ENCODE assay signal across 19 mouse cellular contexts in the genomic region with DNA sequence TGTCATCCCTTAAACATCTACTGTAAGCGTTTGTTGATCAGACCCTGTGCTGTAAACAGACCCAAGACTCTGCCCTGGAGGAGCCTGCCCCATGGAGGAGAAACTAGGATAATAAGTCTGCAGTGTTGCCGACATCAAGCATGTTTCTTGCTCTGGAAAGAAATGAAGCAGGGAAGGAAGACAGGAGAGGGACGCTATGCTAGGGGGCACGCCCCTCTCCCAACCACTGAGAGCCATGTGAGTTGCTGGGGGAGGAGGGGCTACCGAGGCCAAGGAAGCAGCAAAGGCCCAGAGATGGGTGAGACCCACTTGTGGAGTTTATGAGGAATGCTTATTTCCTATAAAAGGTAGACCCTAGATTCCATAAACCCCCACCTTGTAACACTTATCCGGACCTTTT. TPM values are rescaled to one million over a fixed set of nuclear protein-coding genes. Genes with fewer than 3 reads are reported as not detected.
DNase-seq lines count a peak whose midpoint lies in the region; ATAC-seq and TF ChIP-seq lines count a peak whose summit lies in the region.
"Had no signal": no experiment of that assay in that cellular context is flagged by ENCODE, and none has a peak within 500 bp of the region (broad histone marks: within the 10 kb centered on the region; RNA-seq: fewer than 3 reads in every experiment).

No protein-coding gene starts in this region.

- no peaks in the 10 kb centered on the region for H3K9me3 ChIP-seq in limb, embryonic 12.5 days
- no peaks in the 10 kb centered on the region for H3K9me3 ChIP-seq in limb, embryonic 10.5 days (replicated peaks)
- no peaks in the 10 kb centered on the region for H3K9me3 ChIP-seq in forebrain, embryonic 14.5 days (replicated peaks; ENCODE audit: control insufficient read depth, low read length)
- no peaks in the 10 kb centered on the region for H3K9me3 ChIP-seq in midbrain, embryonic 16.5 days (replicated peaks; ENCODE audit: control insufficient read depth, low read length, poor library complexity, severe bottlenecking)
- H3K9me3 ChIP-seq: embryonic facial prominence, embryonic 13.5 days; G1E had no signal

- no peak overlapping the region for H3K4me2 ChIP-seq in limb, embryonic 12.5 days
- H3K4me2 ChIP-seq in forebrain, embryonic 14.5 days (ENCODE audit: low read length), result no peak overlapping the region
- H3K4me2 ChIP-seq in midbrain, embryonic 16.5 days (ENCODE audit: low read length), result no peak overlapping the region
- H3K4me2 ChIP-seq: embryonic facial prominence, embryonic 13.5 days; heart, embryonic 11.5 days had no signal

- WGBS in limb, embryonic 12.5 days, result 33% methylated on average over 6 of the region's 6 CpGs
- 52% methylated on average over 6 of the region's 6 CpGs for WGBS in limb, embryonic 10.5 days
- WGBS in forebrain, embryonic 14.5 days, result 24% methylated on average over 6 of the region's 6 CpGs
- WGBS in midbrain, embryonic 16.5 days, result 30% methylated on average over 6 of the region's 6 CpGs

- ATAC-seq in limb, embryonic 12.5 days (ENCODE audit: insufficient number of reproducible peaks, insufficient read depth, low FRiP score, low TSS enrichment, low read depth), result no peak
- 0 out of 2 replicates have a peak, but pooled peaks have one; percentile 42 for ATAC-seq in forebrain, embryonic 14.5 days
- no peak for ATAC-seq in midbrain, embryonic 16.5 days
- ATAC-seq: intestine, postnatal 0 days had no signal

- no peak for DNase-seq in limb, embryonic 10.5 days (ENCODE audit: low spot score)
- no peak for DNase-seq in forebrain, embryonic 14.5 days (ENCODE audit: low spot score)
- no peak for DNase-seq in cerebellum, postnatal 14 days
- no peak for DNase-seq in left cerebral cortex, adult 11 months (ENCODE audit: low spot score)
- no peak for DNase-seq in T-cell, adult 2 months (ENCODE audit: low spot score)
- DNase-seq: adrenal gland, adult 2 months; cerebellum, adult 11-12 months; gastrocnemius, postnatal 14 days; heart, postnatal 36 days had no signal

- H3K36me3 ChIP-seq in limb, embryonic 12.5 days, result peaks cover 14% of the 10 kb centered on the region; the same call in 1 of the 2 replicates
- H3K36me3 ChIP-seq in limb, embryonic 10.5 days, result peaks cover 4% of the 10 kb centered on the region; the same call in 1 of the 2 replicates
- peaks cover 18% of the 10 kb centered on the region for H3K36me3 ChIP-seq in forebrain, embryonic 14.5 days (ENCODE audit: control insufficient read depth, insufficient read depth, low read length)
- peaks cover 13% of the 10 kb centered on the region for H3K36me3 ChIP-seq in midbrain, embryonic 16.5 days (ENCODE audit: control insufficient read depth, insufficient read depth, low read length)

- H3K27me3 ChIP-seq in limb, embryonic 12.5 days, result no peaks in the 10 kb centered on the region
- no peaks in the 10 kb centered on the region for H3K27me3 ChIP-seq in limb, embryonic 10.5 days (ENCODE audit: low read depth, poor library complexity, severe bottlenecking)
- no peaks in the 10 kb centered on the region for H3K27me3 ChIP-seq in forebrain, embryonic 14.5 days (replicated peaks; ENCODE audit: control insufficient read depth, insufficient read depth, low read length)
- no peaks in the 10 kb centered on the region for H3K27me3 ChIP-seq in midbrain, embryonic 16.5 days (ENCODE audit: control insufficient read depth, insufficient read depth, low read depth, low read length)
- H3K27me3 ChIP-seq: embryonic facial prominence, embryonic 13.5 days had no signal

- no peak overlapping the region for H3K9ac ChIP-seq in limb, embryonic 12.5 days (replicated peaks)
- peak overlapping the region; percentile 14 for H3K9ac ChIP-seq in forebrain, embryonic 14.5 days (ENCODE audit: low read length)
- no peak overlapping the region for H3K9ac ChIP-seq in midbrain, embryonic 16.5 days (ENCODE audit: low read depth, low read length)
- H3K9ac ChIP-seq: embryonic facial prominence, embryonic 13.5 days had no signal

- no peak for TF ChIP-seq POLR2A in embryonic fibroblast, embryonic 13.5 days (IDR thresholded peaks at IDR 0.05; ENCODE audit: low read depth, low read length)

- peaks cover 9% of the 10 kb centered on the region; the same call in 1 of the 2 replicates for H3K4me1 ChIP-seq in limb, embryonic 12.5 days (replicated peaks)
- no peaks in the 10 kb centered on the region for H3K4me1 ChIP-seq in limb, embryonic 10.5 days
- H3K4me1 ChIP-seq in embryonic fibroblast, embryonic 13.5 days (ENCODE audit: control insufficient read depth, insufficient read depth, low read length), result no peaks in the 10 kb centered on the region; the same call in 1 of the 2 replicates
- H3K4me1 ChIP-seq in forebrain, embryonic 14.5 days (ENCODE audit: control insufficient read depth, insufficient read depth, low read length), result 0 out of 2 replicates have a peak, but pooled peaks cover 3% of the 10 kb centered on the region
- H3K4me1 ChIP-seq in midbrain, embryonic 16.5 days (ENCODE audit: control insufficient read depth, insufficient read depth, low read length), result peaks cover 11% of the 10 kb centered on the region; the same call in 1 of the 2 replicates

- 0 out of 2 replicates have a peak overlapping the region, but pooled peaks have one; percentile 0 for H3K27ac ChIP-seq in limb, embryonic 12.5 days
- H3K27ac ChIP-seq in limb, embryonic 10.5 days, result no peak overlapping the region
- H3K27ac ChIP-seq in embryonic fibroblast, embryonic 13.5 days (ENCODE audit: insufficient read depth, low read length), result 0 out of 2 replicates have a peak overlapping the region, but pooled peaks have one; percentile 2
- H3K27ac ChIP-seq in forebrain, embryonic 14.5 days (ENCODE audit: low read depth, low read length), result no peak overlapping the region
- 0 out of 2 replicates have a peak overlapping the region, but pooled peaks have one; percentile 2 for H3K27ac ChIP-seq in midbrain, embryonic 16.5 days (ENCODE audit: low read length)
- H3K27ac ChIP-seq: embryonic facial prominence, embryonic 13.5 days had no signal

- no peak overlapping the region for H3K4me3 ChIP-seq in limb, embryonic 12.5 days (replicated peaks)
- no peak overlapping the region for H3K4me3 ChIP-seq in limb, embryonic 10.5 days
- H3K4me3 ChIP-seq in embryonic fibroblast, embryonic 13.5 days (ENCODE audit: insufficient read depth, low read length), result no peak overlapping the region
- no peak overlapping the region for H3K4me3 ChIP-seq in forebrain, embryonic 14.5 days (ENCODE audit: low read depth, low read length)
- H3K4me3 ChIP-seq in midbrain, embryonic 16.5 days (ENCODE audit: low read depth, low read length), result no peak overlapping the region
- H3K4me3 ChIP-seq: embryonic facial prominence, embryonic 13.5 days had no signal

- TF ChIP-seq CTCF in embryonic fibroblast, embryonic 13.5 days (IDR thresholded peaks at IDR 0.05; ENCODE audit: borderline replicate concordance, insufficient read depth, low read length), result no peak

RNA-seq across cellular contexts. Expression of a gene that starts 17.6 kb away (rescaled TPM):
- polyA plus RNA-seq in limb, embryonic 12.5 days (2016; fragmentation: Nextera tagmentation; extraction: Ambion mirVana), result 20.3 and 21.6 TPM in 2 replicates
- 11.0 and 13.7 TPM in 2 replicates for polyA plus RNA-seq in limb, embryonic 10.5 days (2016; fragmentation: Nextera tagmentation; extraction: Ambion mirVana)
- 1.3 and 1.5 TPM in 2 replicates for polyA plus RNA-seq in embryonic fibroblast, embryonic 13.5 days (2011; ENCODE audit: insufficient read length, low read depth, missing spikeins)
- polyA plus RNA-seq in forebrain, embryonic 14.5 days (2014; fragmentation: Nextera tagmentation; extraction: Ambion mirVana), result 13.6 and 14.1 TPM in 2 replicates
- 8.0 and 10.7 TPM in 2 replicates for polyA plus RNA-seq in midbrain, embryonic 16.5 days (2015; fragmentation: Nextera tagmentation; extraction: Ambion mirVana)
- polyA plus RNA-seq: G1E had no signal

RNA-seq across cellular contexts. Expression of a gene that starts 23.3 kb away (rescaled TPM):
- polyA plus RNA-seq in limb, embryonic 12.5 days (2016; fragmentation: Nextera tagmentation; extraction: Ambion mirVana), result not detected in 2 replicates
- polyA plus RNA-seq in limb, embryonic 10.5 days (2016; fragmentation: Nextera tagmentation; extraction: Ambion mirVana), result not detected in 2 replicates
- polyA plus RNA-seq in embryonic fibroblast, embryonic 13.5 days (2011; ENCODE audit: insufficient read length, low read depth, missing spikeins), result not detected in 2 replicates
- polyA plus RNA-seq in forebrain, embryonic 14.5 days (2014; fragmentation: Nextera tagmentation; extraction: Ambion mirVana), result 0.32 TPM in 1 of 2 replicates, not detected in the other
- not detected in 2 replicates for polyA plus RNA-seq in midbrain, embryonic 16.5 days (2015; fragmentation: Nextera tagmentation; extraction: Ambion mirVana)
- polyA plus RNA-seq: adrenal gland, adult 2 months; brain, embryonic 14.5 days; G1E; heart, embryonic 11.5 days; intestine, postnatal 0 days; lung, embryonic 16.5 days; thymus, postnatal 0 days had no signal

RNA-seq across cellular contexts. Expression of a gene that starts 23.3 kb away (rescaled TPM):
- 41.2 and 43.6 TPM in 2 replicates for polyA plus RNA-seq in limb, embryonic 12.5 days (2016; fragmentation: Nextera tagmentation; extraction: Ambion mirVana)
- polyA plus RNA-seq in limb, embryonic 10.5 days (2016; fragmentation: Nextera tagmentation; extraction: Ambion mirVana), result 9.8 and 19.3 TPM in 2 replicates
- 207 and 213 TPM in 2 replicates for polyA plus RNA-seq in embryonic fibroblast, embryonic 13.5 days (2011; ENCODE audit: insufficient read length, low read depth, missing spikeins)
- polyA plus RNA-seq in forebrain, embryonic 14.5 days (2014; fragmentation: Nextera tagmentation; extraction: Ambion mirVana), result 111 and 125 TPM in 2 replicates
- 177 and 194 TPM in 2 replicates for polyA plus RNA-seq in midbrain, embryonic 16.5 days (2015; fragmentation: Nextera tagmentation; extraction: Ambion mirVana)

Comparison
In these comparisons a context has a peak if more than half of its experiments do, and no peak if none do; other contexts are left out.
1. H3K27ac ChIP-seq: peak in limb, embryonic 12.5 days (single experiment), embryonic fibroblast, embryonic 13.5 days (single experiment) and midbrain, embryonic 16.5 days (single experiment); none in limb, embryonic 10.5 days (single experiment) and forebrain, embryonic 14.5 days (single experiment).